Mouse (Mus musculus) embryonic facial prominence, embryonic 13.5 days (tissue): Measurements from ENCODE around the gene Gm28051. TPM values are rescaled to one million over a fixed set of nuclear protein-coding genes. Genes with fewer than 3 reads are reported as not detected.

Experiments used
- ATAC-seq: fragments of 200-750 bp; cut with Nextera tagmentation; 2 replicates; pipeline ENCODE4 v1.8.0; 2017; ENCODE audit warnings: low read depth; ENCODE audit not compliant: insufficient number of reproducible peaks, insufficient read depth, low FRiP score, low TSS enrichment
- H3K27ac ChIP-seq: fragments of 300-500 bp; sonication (generic); 2 replicates; pipeline ENCODE4 v1.5.1; 2015; ENCODE audit warnings: moderate library complexity, mild to moderate bottlenecking, inconsistent platforms
- H3K27me3 ChIP-seq: fragments of 300-500 bp; sonication (generic); 2 replicates; pipeline ENCODE4 v1.6.1; 2015; ENCODE audit warnings: mild to moderate bottlenecking, inconsistent platforms
- H3K36me3 ChIP-seq: fragments of 300-500 bp; sonication (generic); 2 replicates; pipeline ENCODE4 v1.6.1; 2015; ENCODE audit warnings: mild to moderate bottlenecking, inconsistent platforms
- H3K4me1 ChIP-seq: fragments of 300-500 bp; sonication (generic); 2 replicates; pipeline ENCODE4 v1.6.1; 2015; ENCODE audit warnings: inconsistent platforms
- H3K4me2 ChIP-seq: fragments of 300-500 bp; sonication (generic); 2 replicates; pipeline ENCODE4 v1.6.1; 2015; ENCODE audit warnings: moderate library complexity, mild to moderate bottlenecking, inconsistent platforms
- H3K4me3 ChIP-seq: fragments of 300-500 bp; sonication (generic); 2 replicates; pipeline ENCODE4 v1.5.1; 2015; ENCODE audit warnings: mild to moderate bottlenecking, inconsistent platforms
- H3K9ac ChIP-seq: fragments of 300-500 bp; sonication (generic); 2 replicates; pipeline ENCODE4 v1.6.1; 2015; ENCODE audit warnings: mild to moderate bottlenecking, inconsistent platforms
- H3K9me3 ChIP-seq: fragments of 300-500 bp; sonication (generic); 2 replicates; pipeline ENCODE4 v1.6.1; 2016; ENCODE audit warnings: inconsistent platforms
- WGBS: fragments of 180-500 bp; shearing (Covaris S2); methylation state at CpG from one replicate; pipeline ENCODE4 v1.1.7; 2015; ENCODE audit warnings: mixed read lengths; 5-methylcytosine and 5-hydroxymethylcytosine counted together
- polyA plus RNA-seq: library from polyadenylated mRNA; unstranded; fragments of >200 nt; fragmentation: Nextera tagmentation; extraction: Ambion mirVana; gene quantifications from 2 replicates; pipeline ENCODE4 v1.2.1, GENCODE M21; 2015

The Gm28051 gene
- polyA plus RNA-seq, 1 experiment from 2014 or later: not detected

DNA sequence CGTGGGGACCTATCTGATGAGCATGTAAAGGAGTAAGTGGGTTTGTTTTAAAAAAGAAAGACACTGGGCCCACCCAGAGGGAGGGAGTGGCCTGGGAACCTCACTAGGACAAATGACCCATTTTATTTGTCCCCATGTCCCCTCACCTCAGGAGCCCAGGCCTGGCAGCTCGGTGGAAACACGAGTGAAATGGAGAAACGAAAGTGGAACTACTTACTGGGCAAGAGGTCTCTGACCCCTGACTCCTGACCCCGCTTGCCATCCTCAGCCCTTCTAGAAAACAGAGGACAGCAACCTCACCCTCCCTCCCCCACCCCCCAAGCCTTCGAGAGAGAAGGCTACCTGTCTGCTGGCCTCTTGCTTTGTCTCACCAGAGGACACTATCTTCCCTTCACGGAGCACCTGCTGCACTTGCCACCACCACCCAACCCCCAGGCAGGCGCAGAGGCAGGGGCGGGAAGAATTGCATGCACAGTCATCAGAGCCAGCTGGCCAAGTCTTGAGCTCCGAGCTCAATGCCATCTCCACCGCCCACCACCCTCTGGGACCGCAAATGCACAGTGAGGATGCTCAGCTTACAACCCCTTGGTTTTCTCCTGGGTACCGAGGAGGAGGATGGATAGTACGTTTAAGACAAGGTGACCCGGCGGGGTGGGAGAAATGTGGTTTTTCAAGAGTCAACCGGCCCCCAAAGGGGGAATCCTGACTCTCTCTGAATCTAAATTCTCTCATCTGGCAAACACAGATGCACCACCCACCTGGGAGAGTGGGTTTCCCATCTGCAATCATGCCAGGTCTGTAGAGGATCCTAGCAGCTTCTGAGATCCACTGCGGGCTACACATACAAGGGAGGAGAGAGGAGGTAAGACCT lies 62.0 kb downstream of the Gm28051 start:
- H3K4me3 ChIP-seq: no peak overlapping the region
- H3K36me3 ChIP-seq: no peaks in the 10 kb centered on the region
- H3K9ac ChIP-seq: peak overlapping the region; percentile 36; the same call in 1 of the 2 replicates
- no peaks in the 10 kb centered on the region for H3K9me3 ChIP-seq
- no peak overlapping the region for H3K27ac ChIP-seq
- 60% methylated on average over 18 of the region's 18 CpGs for WGBS
- no peaks in the 10 kb centered on the region for H3K27me3 ChIP-seq
- H3K4me1 ChIP-seq: peaks cover 57% of the 10 kb centered on the region
- ATAC-seq: no peak
- H3K4me2 ChIP-seq: no peak overlapping the region

DNA sequence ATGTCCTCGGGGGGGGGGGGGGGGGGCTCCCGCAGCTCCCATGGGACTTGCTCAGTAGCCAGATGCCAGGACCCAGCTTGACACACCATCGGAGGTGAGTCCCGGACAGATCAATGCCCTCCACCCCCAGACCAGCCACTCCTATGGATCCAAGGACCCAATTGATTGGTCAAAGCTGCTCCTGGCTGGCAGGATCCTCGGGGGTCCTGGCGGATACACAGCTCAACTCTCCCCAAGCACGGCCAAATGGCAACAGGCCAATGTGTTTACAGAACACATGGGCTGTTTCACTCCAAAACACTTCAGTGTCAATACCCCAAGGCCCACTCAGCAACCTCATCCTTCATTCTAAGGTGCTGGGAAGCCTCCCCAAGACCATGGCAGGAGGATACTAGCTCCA lies 65.8 kb downstream of the Gm28051 start:
- no peaks in the 10 kb centered on the region for H3K36me3 ChIP-seq
- no peak overlapping the region for H3K4me2 ChIP-seq
- no peaks in the 10 kb centered on the region for H3K9me3 ChIP-seq
- 84% methylated on average over 7 of the region's 7 CpGs for WGBS
- no peak overlapping the region for H3K27ac ChIP-seq
- H3K27me3 ChIP-seq: no peaks in the 10 kb centered on the region
- H3K9ac ChIP-seq: no peak overlapping the region
- peaks cover 20% of the 10 kb centered on the region for H3K4me1 ChIP-seq
- no peak for ATAC-seq
- H3K4me3 ChIP-seq: no peak overlapping the region

DNA sequence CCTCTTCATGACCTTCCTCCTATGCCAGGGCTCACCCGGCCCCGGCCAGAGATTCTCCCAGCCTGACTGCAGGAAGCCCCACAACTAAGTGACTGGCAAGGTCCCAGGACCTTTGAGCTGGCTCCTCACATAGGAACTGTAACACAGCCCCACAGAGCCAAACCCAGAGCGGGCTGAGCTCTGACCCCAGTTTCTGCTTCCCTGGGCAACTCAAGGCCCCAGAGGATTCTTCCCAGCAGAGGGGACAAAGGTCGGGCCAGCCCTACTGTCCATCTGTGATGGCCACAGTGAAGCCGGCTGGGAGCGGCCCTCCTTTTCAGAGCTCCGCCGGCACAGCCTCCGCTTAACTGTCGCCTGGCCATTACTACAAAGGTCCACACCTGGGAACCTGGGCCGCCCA lies 66.4 kb downstream of the Gm28051 start:
- peaks cover 15% of the 10 kb centered on the region; the same call in 1 of the 2 replicates for H3K4me1 ChIP-seq
- H3K36me3 ChIP-seq: no peaks in the 10 kb centered on the region
- H3K4me3 ChIP-seq: no peak overlapping the region
- 50% methylated on average over 11 of the region's 11 CpGs for WGBS
- H3K4me2 ChIP-seq: no peak overlapping the region
- H3K27me3 ChIP-seq: no peaks in the 10 kb centered on the region
- ATAC-seq: no peak
- H3K9me3 ChIP-seq: no peaks in the 10 kb centered on the region
- no peak overlapping the region for H3K27ac ChIP-seq
- no peak overlapping the region for H3K9ac ChIP-seq

GRCm38 (mm10) chr12:102689773-102690563 lies 67.6 kb downstream of the Gm28051 start:
- WGBS: 82% methylated on average over 15 of the region's 15 CpGs
- Histone ChIP-seq H3K4me1 (peaks cover 18% of the 10 kb centered on the region), H3K4me2 (no peak overlapping the region), H3K27me3 (no peaks in the 10 kb centered on the region), H3K36me3 (no peaks in the 10 kb centered on the region), H3K9me3 (no peaks in the 10 kb centered on the region), H3K27ac (no peak overlapping the region), H3K4me3 (no peak overlapping the region), H3K9ac (no peak overlapping the region)
- ATAC-seq: no peak

DNA sequence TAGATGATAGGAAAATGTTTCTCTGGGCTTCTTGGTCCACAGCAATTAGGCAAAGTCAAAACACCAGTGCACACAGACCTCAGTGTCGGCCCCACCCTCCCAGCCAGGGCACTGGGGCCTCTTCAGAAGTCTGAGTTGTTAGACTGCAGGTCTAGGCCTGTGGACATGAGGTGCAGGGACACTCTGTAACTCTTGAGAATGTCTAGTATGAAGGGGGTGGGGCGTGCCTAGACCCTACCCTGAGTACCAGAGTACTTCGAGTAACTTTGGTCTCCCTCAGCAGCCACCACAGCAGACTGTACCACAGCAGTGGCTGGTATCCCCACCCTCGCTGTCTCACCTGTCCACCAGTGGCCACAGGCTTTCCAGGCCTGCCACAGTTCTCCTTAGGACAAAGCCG lies 71.2 kb downstream of the Gm28051 start:
- ATAC-seq: no peak
- H3K4me2 ChIP-seq: no peak overlapping the region
- no peaks in the 10 kb centered on the region for H3K27me3 ChIP-seq
- H3K4me1 ChIP-seq: peaks cover 23% of the 10 kb centered on the region
- no peaks in the 10 kb centered on the region for H3K36me3 ChIP-seq
- no peak overlapping the region for H3K4me3 ChIP-seq
- H3K27ac ChIP-seq: no peak overlapping the region
- WGBS: 90% methylated on average over 5 of the region's 5 CpGs
- no peak overlapping the region for H3K9ac ChIP-seq
- H3K9me3 ChIP-seq: no peaks in the 10 kb centered on the region

GRCm38 (mm10) chr12:102685523-102685931 lies 72.0 kb downstream of the Gm28051 start:
- ATAC-seq: no peak
- Histone ChIP-seq H3K27me3 (no peaks in the 10 kb centered on the region), H3K9ac (no peak overlapping the region), H3K4me1 (peaks cover 20% of the 10 kb centered on the region), H3K4me2 (no peak overlapping the region), H3K4me3 (no peak overlapping the region), H3K36me3 (no peaks in the 10 kb centered on the region), H3K9me3 (no peaks in the 10 kb centered on the region), H3K27ac (no peak overlapping the region)
- WGBS: 37% methylated on average over 9 of the region's 9 CpGs

DNA sequence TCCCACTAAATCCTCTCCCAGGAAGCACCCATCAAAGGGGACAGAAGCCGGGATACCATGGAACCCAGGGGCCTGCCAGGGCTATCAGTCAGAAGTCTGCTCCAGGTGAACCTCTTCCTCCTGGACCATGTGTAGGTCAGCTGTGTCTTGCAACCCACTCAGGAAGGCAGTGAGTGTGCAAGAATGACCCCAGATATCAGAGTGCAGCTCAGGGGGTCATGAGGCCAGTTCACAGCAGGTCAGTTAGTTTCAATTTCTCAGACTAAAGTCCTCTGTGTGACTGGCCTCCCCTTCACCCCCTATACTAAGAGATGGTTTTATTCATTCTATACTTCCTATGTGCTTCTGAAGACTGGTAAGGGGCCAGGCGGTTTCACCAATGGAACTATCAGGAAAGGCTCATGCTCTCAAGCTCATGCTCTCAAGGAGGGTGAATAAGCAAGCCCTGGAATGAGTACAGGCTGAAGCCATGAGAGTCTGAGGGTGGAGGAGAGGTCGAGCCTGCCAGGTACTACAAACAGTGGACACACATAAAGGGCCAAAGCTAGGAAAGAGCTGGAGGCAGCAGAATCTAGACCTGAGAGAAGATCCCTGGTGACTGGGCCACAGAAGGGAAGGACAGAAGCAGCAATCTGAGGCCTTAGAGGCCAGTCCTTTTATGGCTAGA lies 72.7 kb downstream of the Gm28051 start:
- Histone ChIP-seq H3K36me3 (no peaks in the 10 kb centered on the region), H3K4me3 (no peak overlapping the region), H3K27me3 (no peaks in the 10 kb centered on the region), H3K27ac (no peak overlapping the region), H3K9me3 (no peaks in the 10 kb centered on the region), H3K9ac (no peak overlapping the region), H3K4me2 (no peak overlapping the region), H3K4me1 (peaks cover 20% of the 10 kb centered on the region)
- ATAC-seq: no peak
- WGBS: 77% methylated on average over 3 of the region's 3 CpGs

DNA sequence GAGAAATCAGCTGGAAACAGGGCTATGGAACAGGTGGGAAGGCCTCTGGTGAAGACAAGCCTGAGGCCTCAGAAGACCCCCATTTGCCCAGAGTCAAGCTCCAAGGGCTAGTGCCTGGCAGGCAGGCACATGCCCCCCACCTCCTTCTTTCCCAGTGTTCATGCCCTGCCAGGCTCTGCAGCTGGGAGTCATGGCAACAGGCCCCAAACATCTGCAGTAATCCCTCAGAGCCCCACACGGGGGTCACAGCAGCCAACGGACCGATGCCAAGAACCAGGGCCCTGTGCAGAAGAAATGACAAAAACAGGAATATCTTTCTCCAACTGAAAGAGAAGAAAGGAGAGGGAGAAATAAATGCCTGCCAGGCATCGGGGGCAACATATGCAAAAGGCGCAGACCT lies 73.6 kb downstream of the Gm28051 start:
- Histone ChIP-seq H3K9ac (no peak overlapping the region), H3K27ac (no peak overlapping the region), H3K4me2 (no peak overlapping the region), H3K9me3 (no peaks in the 10 kb centered on the region), H3K36me3 (no peaks in the 10 kb centered on the region), H3K27me3 (no peaks in the 10 kb centered on the region), H3K4me3 (no peak overlapping the region), H3K4me1 (peaks cover 20% of the 10 kb centered on the region)
- ATAC-seq: no peak
- 74% methylated on average over 5 of the region's 5 CpGs for WGBS

- ATAC-seq: no peak
- no peak overlapping the region for H3K27ac ChIP-seq
- H3K36me3 ChIP-seq: no peaks in the 10 kb centered on the region
- H3K9ac ChIP-seq: no peak overlapping the region
- WGBS: 80% methylated on average over 6 of the region's 6 CpGs
- peaks cover 20% of the 10 kb centered on the region for H3K4me1 ChIP-seq
- H3K9me3 ChIP-seq: no peaks in the 10 kb centered on the region
- no peaks in the 10 kb centered on the region for H3K27me3 ChIP-seq
- no peak overlapping the region for H3K4me3 ChIP-seq
- H3K4me2 ChIP-seq: no peak overlapping the region
Measured at GRCm38 (mm10) chr12:102683438-102683837, 74.1 kb downstream of the Gm28051 start.

DNA sequence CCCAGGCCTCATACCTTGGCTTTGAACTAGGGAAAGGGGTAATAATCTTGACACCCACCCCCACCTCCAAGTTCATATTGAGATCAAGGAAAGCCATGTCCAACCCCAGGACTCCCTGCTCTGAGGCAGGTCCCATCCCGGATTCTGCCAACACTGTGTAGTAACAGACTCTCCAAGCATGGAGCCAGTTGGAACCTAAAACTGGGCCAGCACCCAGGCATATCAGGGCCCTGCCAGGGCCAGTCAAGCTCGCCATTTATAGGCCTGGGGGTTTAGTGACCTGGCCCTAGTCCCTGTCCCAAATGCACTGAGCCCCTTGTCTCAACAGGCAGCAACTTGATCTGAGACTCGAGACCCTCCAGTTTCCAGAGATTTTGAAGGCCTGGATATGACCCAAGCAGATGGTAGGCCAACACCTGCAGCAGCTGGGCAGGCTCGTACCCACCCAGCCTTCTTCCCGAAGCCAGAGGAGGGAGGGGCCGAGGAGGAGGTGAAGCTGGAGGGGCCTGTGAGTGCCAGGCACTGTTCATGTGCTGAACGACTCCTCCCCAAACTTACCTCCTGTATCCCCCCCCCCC lies 74.8 kb downstream of the Gm28051 start:
- no peak overlapping the region for H3K9ac ChIP-seq
- H3K9me3 ChIP-seq: no peaks in the 10 kb centered on the region
- peaks cover 20% of the 10 kb centered on the region for H3K4me1 ChIP-seq
- no peak overlapping the region for H3K27ac ChIP-seq
- H3K4me2 ChIP-seq: no peak overlapping the region
- H3K4me3 ChIP-seq: no peak overlapping the region
- no peak for ATAC-seq
- no peaks in the 10 kb centered on the region for H3K36me3 ChIP-seq
- no peaks in the 10 kb centered on the region for H3K27me3 ChIP-seq
- 73% methylated on average over 7 of the region's 7 CpGs for WGBS

DNA sequence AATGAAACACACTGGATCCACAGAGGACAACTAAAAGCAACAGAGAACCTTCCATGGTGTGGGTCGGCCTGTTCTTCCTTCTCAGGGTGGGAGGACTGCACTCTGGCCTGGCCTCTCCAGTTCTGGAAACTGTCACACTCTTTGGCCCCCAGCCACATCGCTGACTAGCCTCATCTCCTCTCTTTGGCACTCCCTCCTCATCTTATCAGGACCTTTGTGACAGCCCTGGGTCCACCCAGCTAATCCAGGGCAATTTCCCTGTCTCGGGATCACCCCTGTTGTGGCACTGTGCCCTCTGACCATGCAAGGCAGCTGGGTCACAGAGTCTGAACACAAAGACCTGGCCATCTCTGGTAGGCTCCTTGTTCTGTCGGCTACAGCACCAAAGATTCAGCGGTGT lies 75.5 kb downstream of the Gm28051 start:
- Histone ChIP-seq H3K27me3 (no peaks in the 10 kb centered on the region), H3K4me1 (peaks cover 20% of the 10 kb centered on the region), H3K9me3 (no peaks in the 10 kb centered on the region), H3K4me3 (no peak overlapping the region), H3K4me2 (no peak overlapping the region), H3K9ac (no peak overlapping the region), H3K36me3 (no peaks in the 10 kb centered on the region), H3K27ac (no peak overlapping the region)
- no peak for ATAC-seq
- WGBS: 91% methylated on average over 5 of the region's 5 CpGs
